Mouse (Mus musculus): Measurements from ENCODE around the gene Meis1. TPM values are rescaled to one million over a fixed set of nuclear protein-coding genes. Genes with fewer than 3 reads are reported as not detected.

Meis1 gene
- total RNA-seq, 2 experiments from 2014 or later, result 0.38 to 3.3 TPM

DNA sequence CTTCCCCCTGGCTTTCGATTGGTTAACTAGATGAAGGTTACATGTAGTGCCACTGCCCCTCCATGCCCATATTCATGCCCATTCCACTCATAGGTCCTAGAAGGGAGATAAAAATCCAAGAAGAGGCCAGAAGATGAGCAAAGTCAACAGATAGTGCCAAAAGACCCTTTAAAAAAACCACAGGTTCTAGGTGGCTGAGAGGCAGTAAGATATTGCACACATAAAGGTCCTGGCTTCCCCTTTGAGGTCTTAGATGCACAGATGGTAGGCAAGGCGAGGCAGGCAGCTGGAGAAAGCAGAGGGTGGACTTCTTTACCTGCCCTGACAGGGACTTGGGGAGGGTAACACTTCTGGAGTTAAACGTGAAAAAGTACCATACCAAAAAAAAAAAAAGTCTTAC, 134.8 kb downstream of the Meis1 start:
- ATAC-seq (replicated peaks; ENCODE audit: low FRiP score, poor library complexity, severe bottlenecking), result no peak

- ATAC-seq (replicated peaks; ENCODE audit: low FRiP score, poor library complexity, severe bottlenecking), result no peak
These were observed 135.3 kb downstream of the Meis1 start for GRCm38 (mm10) chr11:18883507-18883881.

GRCm38 (mm10) chr11:18882747-18883506, 135.9 kb downstream of the Meis1 start:
- no peak for ATAC-seq (replicated peaks; ENCODE audit: low FRiP score, poor library complexity, severe bottlenecking)

GRCm38 (mm10) chr11:18882315-18882714, 136.5 kb downstream of the Meis1 start:
- no peak for ATAC-seq (replicated peaks; ENCODE audit: low FRiP score, poor library complexity, severe bottlenecking)

DNA sequence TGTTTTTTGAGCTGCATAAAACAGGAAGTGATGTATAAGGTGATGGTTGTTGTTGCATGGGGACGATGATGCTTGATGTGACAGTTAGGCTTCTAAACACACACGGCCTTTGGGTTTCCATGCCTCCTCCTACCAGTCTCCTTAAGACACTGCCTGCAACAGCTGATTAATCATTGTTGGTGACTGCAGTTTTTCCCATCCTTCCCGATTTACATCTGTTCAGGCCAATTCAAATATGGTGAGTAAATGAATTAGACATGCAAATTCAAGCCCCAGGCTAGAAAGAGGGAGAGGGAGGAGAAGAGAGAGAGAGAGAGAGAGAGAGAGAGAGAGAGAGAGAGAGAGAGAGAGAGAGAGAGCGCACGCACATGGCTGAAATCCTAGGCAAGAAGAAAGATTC, 138.0 kb downstream of the Meis1 start:
- ATAC-seq (replicated peaks; ENCODE audit: low FRiP score, poor library complexity, severe bottlenecking), result no peak

DNA sequence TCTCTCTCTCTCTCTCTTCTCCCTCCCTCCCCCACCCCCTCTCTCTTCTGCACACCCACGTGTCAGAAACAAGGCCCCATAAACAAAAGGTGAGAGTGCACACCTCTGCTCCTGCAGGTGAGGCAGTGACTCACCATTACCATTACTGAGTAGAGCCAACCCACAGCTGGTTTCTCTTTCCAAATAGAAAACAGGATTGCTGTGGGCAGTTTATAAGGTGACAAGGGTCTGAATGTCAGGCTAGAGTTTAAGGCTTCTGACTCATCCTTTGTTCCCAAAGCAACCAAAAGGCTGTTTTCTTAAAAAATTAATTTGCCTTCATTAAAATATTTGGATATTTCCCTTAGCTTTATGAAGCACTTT, 139.3 kb downstream of the Meis1 start:
- ATAC-seq (replicated peaks; ENCODE audit: low FRiP score, poor library complexity, severe bottlenecking), result no peak

DNA sequence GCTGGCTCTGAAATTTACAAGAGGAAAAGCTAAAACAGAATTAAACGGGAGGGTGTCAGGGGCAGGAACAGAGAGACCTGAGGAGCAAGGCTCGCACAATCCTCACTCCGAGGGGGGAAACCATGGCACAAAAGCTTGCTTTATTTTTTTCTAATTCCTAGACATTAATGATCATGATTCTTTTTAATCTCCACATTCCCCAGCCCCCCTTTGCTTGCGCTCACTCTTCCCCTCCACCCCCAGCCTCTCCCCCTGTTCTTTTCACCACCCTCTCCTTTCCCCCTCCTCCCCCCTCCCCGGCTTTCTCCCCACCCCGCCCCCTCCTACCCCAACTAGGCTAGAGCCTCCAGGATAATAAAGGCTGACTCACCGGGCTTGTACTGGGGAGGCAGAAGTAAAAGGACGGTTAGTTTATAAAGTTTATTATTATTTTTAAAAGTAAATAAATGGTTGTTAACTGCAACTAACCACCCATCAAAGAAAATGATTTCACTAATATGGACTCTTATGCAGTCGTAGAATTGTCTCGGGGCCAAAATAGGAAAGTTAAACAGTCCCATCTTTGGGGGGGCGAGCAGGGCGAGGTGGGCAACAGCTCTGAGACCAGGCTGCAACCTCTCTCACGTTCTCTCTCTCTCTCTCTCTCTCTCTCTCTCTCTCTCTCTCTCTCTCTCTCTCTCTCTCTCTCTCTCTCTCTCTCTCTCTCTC, 139.9 kb downstream of the Meis1 start:
- no peak for ATAC-seq (replicated peaks; ENCODE audit: low FRiP score, poor library complexity, severe bottlenecking)

DNA sequence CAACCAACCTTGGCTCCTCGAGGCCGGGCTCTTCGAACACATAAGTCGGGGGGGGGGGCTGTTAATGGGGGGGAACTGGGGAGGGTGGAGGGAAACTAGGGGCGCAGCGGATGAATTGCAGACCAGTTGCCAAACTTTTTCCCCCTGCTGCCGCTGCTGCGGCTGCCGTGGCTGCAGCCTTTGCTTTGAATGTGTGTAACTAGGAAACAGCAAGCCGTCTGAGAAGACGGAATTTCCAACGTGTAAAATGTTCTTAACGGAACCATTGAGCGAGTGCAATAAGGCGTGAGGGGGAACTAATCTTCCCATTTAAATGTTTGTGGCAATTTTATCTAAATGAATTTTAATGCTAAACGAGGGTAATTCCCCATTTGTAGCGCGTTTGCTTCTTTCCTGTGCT, 140.8 kb downstream of the Meis1 start:
- ATAC-seq (replicated peaks; ENCODE audit: low FRiP score, poor library complexity, severe bottlenecking), result no peak

- ATAC-seq (replicated peaks; ENCODE audit: low FRiP score, poor library complexity, severe bottlenecking), result no peak
These were observed 141.2 kb downstream of the Meis1 start for GRCm38 (mm10) chr11:18877626-18878011.

- ATAC-seq (replicated peaks; ENCODE audit: low FRiP score, poor library complexity, severe bottlenecking), result no peak
These were observed 141.7 kb downstream of the Meis1 start for GRCm38 (mm10) chr11:18876886-18877625.

DNA sequence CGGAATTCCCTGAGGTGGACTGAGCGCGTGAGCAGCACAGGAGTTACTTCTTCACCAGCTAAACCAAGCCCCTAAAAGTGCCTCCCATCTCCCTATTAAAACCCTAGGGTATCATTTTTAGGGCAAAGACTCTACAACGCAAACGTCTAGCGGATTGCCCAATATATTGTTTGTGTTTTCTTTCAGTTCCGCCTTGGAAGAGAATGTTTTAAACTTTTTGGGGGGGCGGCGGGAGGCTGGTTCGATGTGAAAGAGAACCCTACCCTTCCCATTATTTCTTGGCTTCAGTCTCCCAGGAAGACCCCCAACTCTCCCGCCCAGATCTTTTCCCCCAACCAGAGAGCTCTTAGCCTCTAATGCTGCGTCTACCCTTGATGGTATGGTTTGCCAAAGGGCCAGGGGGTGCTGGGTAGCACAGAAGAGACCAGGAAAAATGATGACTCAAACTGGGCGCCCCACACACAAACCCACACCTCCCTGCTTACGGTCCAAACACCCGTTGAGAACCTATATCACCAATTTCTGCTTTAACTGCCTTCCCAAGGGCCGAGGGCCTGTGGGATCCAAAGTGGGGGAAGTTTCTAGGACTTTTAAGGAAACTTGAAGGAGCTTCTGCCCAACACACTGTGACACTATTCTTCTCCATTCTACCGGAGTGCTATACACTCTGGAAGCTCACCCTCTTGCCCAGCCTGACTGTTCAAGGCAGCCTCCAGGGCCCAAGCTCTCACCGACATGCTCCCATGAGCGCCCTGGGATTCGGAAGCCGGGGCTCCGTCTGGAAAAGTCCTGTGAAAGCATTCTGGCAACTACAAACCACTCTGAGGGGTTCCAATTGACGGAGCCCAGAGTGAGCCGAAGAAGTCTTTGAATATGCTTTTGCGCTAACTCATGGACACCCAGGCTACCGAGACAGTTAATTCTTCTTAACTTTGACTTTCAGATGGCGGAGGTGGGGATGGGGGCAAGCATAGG, 142.6 kb downstream of the Meis1 start:
- ATAC-seq (replicated peaks; ENCODE audit: low FRiP score, poor library complexity, severe bottlenecking), result no peak

GRCm38 (mm10) chr11:18875001-18875902, 143.5 kb downstream of the Meis1 start:
- no peak for ATAC-seq (replicated peaks; ENCODE audit: low FRiP score, poor library complexity, severe bottlenecking)

- ATAC-seq (replicated peaks; ENCODE audit: low FRiP score, poor library complexity, severe bottlenecking), result no peak
These were observed 144.3 kb downstream of the Meis1 start for GRCm38 (mm10) chr11:18874278-18875000.

DNA sequence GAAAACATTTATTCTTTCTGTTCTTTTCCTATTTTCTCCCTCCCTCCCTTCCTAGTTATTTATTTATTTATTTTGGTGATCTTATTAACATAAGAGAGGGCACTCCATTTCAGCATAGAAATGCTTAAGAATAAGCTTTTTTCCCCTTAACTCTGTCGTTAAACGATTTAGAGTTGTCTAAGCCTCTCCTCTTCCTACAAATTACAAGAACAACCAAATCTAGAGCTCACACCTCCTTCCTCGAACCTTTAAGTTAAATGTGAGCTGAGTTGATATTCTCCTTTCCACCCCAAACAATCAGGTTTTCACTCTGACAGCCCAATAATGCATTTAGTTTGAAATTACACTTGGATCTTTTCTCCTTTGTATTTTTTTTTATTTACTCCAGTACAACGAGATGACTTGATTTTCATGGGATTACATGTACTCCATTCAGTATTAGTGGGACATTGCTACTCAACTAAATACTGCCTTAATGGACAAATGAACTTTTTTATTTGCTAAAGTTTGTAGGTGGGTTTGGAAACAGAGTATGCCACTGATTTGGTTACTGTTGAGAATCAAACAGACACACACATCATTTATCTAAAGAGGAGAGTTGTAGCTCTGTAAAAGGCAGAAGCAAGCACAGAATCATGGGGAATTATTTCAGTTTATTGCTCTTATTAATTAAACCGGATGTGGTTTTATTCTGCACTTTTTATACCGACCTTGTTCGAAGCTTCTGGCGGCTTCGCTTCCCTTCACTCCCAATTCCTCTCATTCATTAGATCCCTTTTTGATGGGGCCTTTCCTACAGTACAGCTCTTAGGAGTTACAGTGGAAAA, 145.1 kb downstream of the Meis1 start:
- ATAC-seq (replicated peaks; ENCODE audit: low FRiP score, poor library complexity, severe bottlenecking), result no peak

GRCm38 (mm10) chr11:18872793-18873192, 146.0 kb downstream of the Meis1 start:
- no peak for ATAC-seq (replicated peaks; ENCODE audit: low FRiP score, poor library complexity, severe bottlenecking)

DNA sequence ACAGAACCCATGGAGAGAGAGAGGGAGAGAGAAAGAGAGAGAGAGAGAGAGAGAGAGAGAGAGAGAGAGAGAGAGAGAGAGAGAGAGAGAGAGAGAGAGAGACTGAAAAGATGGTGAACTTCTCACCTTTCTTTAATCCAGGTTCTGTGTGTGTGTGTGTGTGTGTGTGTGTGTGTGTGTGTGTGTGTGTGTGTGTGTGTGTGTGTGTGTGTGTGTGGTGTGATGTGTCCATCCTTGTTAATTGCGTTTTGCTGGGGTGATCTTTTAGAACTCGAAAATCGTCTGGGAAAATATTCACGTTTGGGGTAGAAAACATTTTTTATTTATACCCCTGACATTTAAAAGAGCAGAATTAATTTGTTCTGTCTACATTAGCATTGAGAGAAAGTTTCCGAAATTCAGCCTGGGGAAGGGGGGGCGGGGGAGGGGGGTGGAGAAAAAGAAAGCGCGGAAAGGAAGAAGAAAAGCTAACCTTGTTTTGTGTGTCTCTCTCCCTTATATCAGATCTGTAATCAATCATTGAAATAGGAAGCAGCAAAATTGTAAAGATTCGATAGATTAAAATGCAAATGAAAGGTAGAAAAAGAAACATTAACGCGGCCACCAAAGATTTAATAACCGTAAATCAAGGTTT, 146.6 kb downstream of the Meis1 start:
- no peak for ATAC-seq (replicated peaks; ENCODE audit: low FRiP score, poor library complexity, severe bottlenecking)
